Mouse (Mus musculus): ENCODE measurements around the gene Mios. TPM values are rescaled to one million over a fixed set of nuclear protein-coding genes. Genes with fewer than 3 reads are reported as not detected.

Gene Mios
- 0.39 and 0.60 TPM in 2 replicates for polyA plus RNA-seq (2012; rRNA removed)

DNA sequence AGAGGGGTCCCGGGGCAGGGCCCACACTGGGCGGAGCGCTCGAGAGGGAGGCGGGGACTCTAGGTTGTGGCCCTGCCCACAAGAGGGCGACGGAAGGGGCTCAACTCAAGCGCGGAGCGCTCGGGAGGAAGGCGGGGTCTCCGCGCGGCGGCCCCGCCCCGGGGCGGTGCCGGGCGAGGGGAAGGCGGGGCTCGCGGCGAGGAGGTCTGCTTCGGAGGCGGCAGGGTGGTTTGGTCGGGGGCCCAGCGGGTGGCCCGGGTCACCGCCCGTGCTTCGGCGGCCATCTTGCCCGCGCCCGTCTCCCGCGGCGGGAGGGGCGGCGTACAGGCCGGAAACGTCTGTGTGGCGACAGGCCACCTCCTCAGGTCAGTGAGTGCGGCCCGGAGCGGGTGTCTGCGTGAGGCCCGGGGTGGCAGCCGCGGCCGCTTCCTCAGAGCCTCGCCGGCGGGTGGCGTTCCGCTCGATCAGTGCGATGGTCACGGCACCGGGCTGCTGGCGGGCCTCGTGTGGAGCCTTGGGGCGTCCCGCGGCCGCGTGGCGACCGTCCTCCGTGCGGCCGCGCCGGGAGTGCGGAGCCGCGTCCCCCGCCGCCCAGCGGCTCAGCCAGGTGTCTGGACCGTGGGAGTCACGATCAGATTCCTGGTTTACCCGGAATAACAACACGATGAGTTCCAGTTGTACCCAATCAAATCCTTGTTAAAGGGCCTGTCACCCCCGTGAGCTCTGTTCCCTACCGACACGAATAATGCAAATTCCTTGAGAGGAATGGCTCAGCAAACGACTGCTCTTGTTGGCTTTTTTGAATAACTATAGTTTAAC, at the start of gene Mios:
Gene Mios (plus strand): TSS at position 176 of the 819 bp plus-strand sequence.

DNA sequence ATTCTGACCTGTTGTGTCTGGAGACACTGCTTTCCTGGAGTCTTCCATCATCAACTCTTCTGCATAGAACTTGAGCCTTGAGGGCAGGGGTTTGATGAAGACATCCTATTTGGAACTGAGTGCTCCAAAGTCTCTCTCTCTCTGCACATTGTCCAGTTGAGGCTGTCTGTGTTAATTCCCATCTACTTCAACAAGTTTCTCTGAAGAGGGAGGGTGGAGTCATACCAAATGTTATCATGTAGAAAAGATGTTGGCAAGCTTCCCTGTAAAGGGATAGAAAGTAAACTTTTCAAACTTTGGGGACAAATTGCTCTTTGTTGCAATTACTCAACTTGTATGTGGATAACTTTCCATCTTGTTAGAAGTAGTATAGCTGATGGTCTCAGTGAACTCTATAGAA, 16.5 kb upstream of the Mios start, which contains the start of gene Col28a1:
Gene Col28a1 (minus strand): TSS at position 101 of the 400 bp plus-strand sequence.

DNA sequence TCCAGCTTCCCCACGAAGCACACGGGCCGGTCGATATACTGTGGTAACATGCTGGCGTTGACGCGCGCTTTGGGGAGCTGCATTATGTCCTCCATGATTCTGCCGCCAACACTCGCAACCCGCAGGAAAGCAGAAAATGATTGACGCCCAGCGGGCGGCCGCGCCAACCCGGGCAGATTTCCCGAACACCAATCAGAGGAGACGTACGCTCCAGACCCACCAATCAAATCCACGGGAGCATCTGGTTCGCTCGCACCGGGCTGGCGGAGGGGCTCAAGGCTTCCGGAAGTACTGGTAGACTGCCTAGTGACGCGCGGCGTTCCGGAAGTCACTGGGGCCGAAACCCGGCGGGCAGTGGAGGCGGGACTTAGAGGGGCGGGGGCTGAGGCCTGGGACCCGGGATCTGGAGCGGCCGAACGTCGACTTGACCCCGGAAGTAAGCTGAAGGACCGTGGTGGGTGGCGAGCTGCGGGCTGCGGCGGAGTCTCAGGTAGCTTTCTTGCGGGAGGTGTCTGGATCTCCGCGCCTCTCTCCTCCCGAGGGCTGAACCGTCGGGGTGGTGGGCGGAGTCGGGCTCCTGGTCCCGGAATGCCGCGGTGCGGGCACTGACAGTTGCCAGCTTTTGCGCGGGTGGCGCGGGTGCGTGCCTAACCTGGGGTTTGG, 50.1 kb downstream of the Mios start, which contains the start of the genes Rpa3, Umad1 and Gm45062:
Gene Rpa3 (minus strand): TSS at position 170 of the 663 bp plus-strand sequence.
Gene Umad1 (plus strand): TSS at position 285 of the 663 bp plus-strand sequence.
Gene Gm45062 (plus strand): TSS at position 447 of the 663 bp plus-strand sequence.

Other genes starting within 250 kb of the Mios start
- gene Col28a1, start 16.6 kb upstream of the Mios start, polyA plus RNA-seq (2012; rRNA removed), result 0.09 and 0.12 TPM in 2 replicates
- not detected in 2 replicates for gene Rpa3, start 50.0 kb downstream of the Mios start, polyA plus RNA-seq (2012; rRNA removed)
- gene Umad1, start 50.1 kb downstream of the Mios start, polyA plus RNA-seq (2012; rRNA removed), result 2.4 and 3.6 TPM in 2 replicates
- not detected in 2 replicates for gene Gm45062, start 50.2 kb downstream of the Mios start, polyA plus RNA-seq (2012; rRNA removed)